Mouse (Mus musculus): ENCODE measurements around the gene Dnajb6. TPM values are rescaled to one million over a fixed set of nuclear protein-coding genes. Genes with fewer than 3 reads are reported as not detected.

Dnajb6 gene
- total and polyA plus RNA-seq, 3 experiments, result 61.1 to 196 (median 140) TPM

GRCm38 (mm10) chr5:29711631-29712030, 23.9 kb upstream of the Dnajb6 start (continued):
- TF ChIP-seq JUN (IDR thresholded peaks at IDR 0.05; ENCODE audit: insufficient read depth, low read depth, low read length) (no peak), SMC3 (IDR thresholded peaks at IDR 0.05; ENCODE audit: low read depth, low read length) (no peak), EP300 (IDR thresholded peaks at IDR 0.05; ENCODE audit: low read length) (no peak)

GRCm38 (mm10) chr5:29712906-29713305, 22.6 kb upstream of the Dnajb6 start:
- dilution Hi-C loops (cut with MboI; ENCODE audit: extremely low pct_ligation_motif_present, extremely low pct_unique_long_range_greater_than_20kb, low sequenced_read_pairs) (no loop called here), in situ Hi-C loops (cut with MboI; ENCODE audit: low pct_ligation_motif_present, low pct_unique_long_range_greater_than_20kb, low sequenced_read_pairs) (no loop called here)
- H3K4me3 ChIP-seq (replicated peaks in 1 of 3; ENCODE audit: low read depth in 2 of 3, low read length in 2 of 3, poor library complexity in 1 of 3), result no peak overlapping the region
- H3K79me2 ChIP-seq (replicated peaks; ENCODE audit: control insufficient read depth, extremely low read depth, insufficient read depth, poor library complexity, severe bottlenecking), result no peaks in the 10 kb centered on the region
- TF ChIP-seq JUND (conservative IDR thresholded peaks at IDR 0.05; ENCODE audit: low read depth, low read length) (no peak), ELF1 (IDR thresholded peaks at IDR 0.05; ENCODE audit: low read depth, low read length) (no peak), JUN (IDR thresholded peaks at IDR 0.05; ENCODE audit: insufficient read depth, low read depth, low read length) (no peak), SMC3 (IDR thresholded peaks at IDR 0.05; ENCODE audit: low read depth, low read length) (no peak), KAT2A (IDR thresholded peaks at IDR 0.05; ENCODE audit: insufficient replicate concordance, low read length) (no peak), GABPA (IDR thresholded peaks at IDR 0.05; ENCODE audit: insufficient replicate concordance, low read depth, low read length) (no peak), MAFK (IDR thresholded peaks at IDR 0.05; ENCODE audit: insufficient replicate concordance, low read length) (no peak), ETS1 (conservative IDR thresholded peaks at IDR 0.05; ENCODE audit: low read depth, low read length) (no peak), POLR2A (IDR thresholded peaks at IDR 0.05; ENCODE audit: low read depth, low read length) (no peak), TBP (conservative IDR thresholded peaks at IDR 0.05; ENCODE audit: low read depth, low read length) (no peak), PAX5 (IDR thresholded peaks at IDR 0.05; ENCODE audit: low read length) (no peak), SIN3A (IDR thresholded peaks at IDR 0.05; ENCODE audit: low read length) (no peak), RCOR1 (conservative IDR thresholded peaks at IDR 0.05; ENCODE audit: low read depth, low read length) (no peak), USF1 (IDR thresholded peaks at IDR 0.05; ENCODE audit: low read depth, low read length) (no peak), ZMIZ1 (IDR thresholded peaks at IDR 0.05; ENCODE audit: low read depth, low read length) (no peak), BHLHE40 (IDR thresholded peaks at IDR 0.05; ENCODE audit: low read depth, low read length) (no peak)
- no peaks in the 10 kb centered on the region for H3K9me3 ChIP-seq (replicated peaks; ENCODE audit: low read length)
- DNase-seq (ENCODE audit: extremely low read depth), result no peak
- H3K4me1 ChIP-seq (ENCODE audit: control insufficient read depth in 1 of 2, insufficient read depth in 2 of 2), result no peaks in the 10 kb centered on the region
- H3K27ac ChIP-seq (ENCODE audit: insufficient read depth, low read depth), result no peak overlapping the region
- no peaks in the 10 kb centered on the region for H3K27me3 ChIP-seq (replicated peaks)
- no peaks in the 10 kb centered on the region for H3K36me3 ChIP-seq (replicated peaks in 1 of 2; ENCODE audit: control insufficient read depth in 1 of 2, insufficient read depth in 1 of 2, low read length in 1 of 2)
- H3K9ac ChIP-seq (ENCODE audit: insufficient read depth, low read depth), result no peak overlapping the region
- no peak overlapping the region for H3K4me2 ChIP-seq (ENCODE audit: insufficient read depth, low read depth, poor library complexity, severe bottlenecking)

- Histone ChIP-seq H3K4me3 (replicated peaks in 1 of 3; ENCODE audit: low read depth in 2 of 3, low read length in 2 of 3, poor library complexity in 1 of 3) (no peak overlapping the region), H3K9ac (ENCODE audit: insufficient read depth, low read depth) (no peak overlapping the region), H3K27me3 (replicated peaks) (no peaks in the 10 kb centered on the region), H3K4me1 (ENCODE audit: control insufficient read depth in 1 of 2, insufficient read depth in 2 of 2) (no peaks in the 10 kb centered on the region; a peak in 1 of 4 replicates), H3K27ac (ENCODE audit: insufficient read depth, low read depth) (no peak overlapping the region), H3K79me2 (replicated peaks; ENCODE audit: control insufficient read depth, extremely low read depth, insufficient read depth, poor library complexity, severe bottlenecking) (no peaks in the 10 kb centered on the region), H3K36me3 (replicated peaks in 1 of 2; ENCODE audit: control insufficient read depth in 1 of 2, insufficient read depth in 1 of 2, low read length in 1 of 2) (no peaks in the 10 kb centered on the region), H3K4me2 (ENCODE audit: insufficient read depth, low read depth, poor library complexity, severe bottlenecking) (no peak overlapping the region), H3K9me3 (replicated peaks; ENCODE audit: low read length) (peaks cover 3% of the 10 kb centered on the region)
- dilution Hi-C loops (cut with MboI; ENCODE audit: extremely low pct_ligation_motif_present, extremely low pct_unique_long_range_greater_than_20kb, low sequenced_read_pairs) (no loop called here), in situ Hi-C loops (cut with MboI; ENCODE audit: low pct_ligation_motif_present, low pct_unique_long_range_greater_than_20kb, low sequenced_read_pairs) (no loop called here)
- TF ChIP-seq JUND (conservative IDR thresholded peaks at IDR 0.05; ENCODE audit: low read depth, low read length) (no peak), NRF1 (IDR thresholded peaks at IDR 0.05; ENCODE audit: low read depth, low read length) (no peak), MAFK (IDR thresholded peaks at IDR 0.05; ENCODE audit: insufficient replicate concordance, low read length) (no peak), ETS1 (conservative IDR thresholded peaks at IDR 0.05; ENCODE audit: low read depth, low read length) (no peak), EP300 (IDR thresholded peaks at IDR 0.05; ENCODE audit: low read length) (no peak), RCOR1 (conservative IDR thresholded peaks at IDR 0.05; ENCODE audit: low read depth, low read length) (no peak), JUN (IDR thresholded peaks at IDR 0.05; ENCODE audit: insufficient read depth, low read depth, low read length) (no peak), MEF2A (IDR thresholded peaks at IDR 0.05; ENCODE audit: borderline replicate concordance, low read depth, low read length) (no peak), MXI1 (IDR thresholded peaks at IDR 0.05; ENCODE audit: low read depth, low read length) (no peak), SIN3A (IDR thresholded peaks at IDR 0.05; ENCODE audit: low read length) (no peak), RAD21 (IDR thresholded peaks at IDR 0.05; ENCODE audit: low read depth, low read length) (no peak), E2F4 (IDR thresholded peaks at IDR 0.05; ENCODE audit: insufficient replicate concordance, low read depth, low read length) (no peak), PAX5 (IDR thresholded peaks at IDR 0.05; ENCODE audit: low read length) (no peak), CTCF (conservative IDR thresholded peaks at IDR 0.05 in 1 of 2, IDR thresholded peaks at IDR 0.05 in 1 of 2; ENCODE audit: low read depth in 2 of 2, low read length in 2 of 2) (no peak), NELFE (IDR thresholded peaks at IDR 0.05; ENCODE audit: low read depth, low read length) (no peak)
- DNase-seq (ENCODE audit: extremely low read depth), result no peak
Observed at GRCm38 (mm10) chr5:29721159-29721558, 14.3 kb upstream of the Dnajb6 start.

All from CH12.LX (cell line).